In genomic region chr11:69324749-69325148, GRCm38 (mm10) we compare ENCODE assay signal across 8 mouse cellular contexts. TPM values are rescaled to one million over a fixed set of nuclear protein-coding genes. Genes with fewer than 3 reads are reported as not detected.
DNase-seq lines count a peak whose midpoint lies in the region; ATAC-seq and TF ChIP-seq lines count a peak whose summit lies in the region.

No protein-coding gene starts in this region.

- H3K9me3 ChIP-seq in embryonic facial prominence, embryonic 15.5 days (replicated peaks), result no peaks in the 10 kb centered on the region
- no peaks in the 10 kb centered on the region for H3K9me3 ChIP-seq in intestine, postnatal 0 days (ENCODE audit: control insufficient read depth)
- H3K9me3 ChIP-seq in neural tube, embryonic 12.5 days, result no peaks in the 10 kb centered on the region

- DNase-seq in layer of hippocampus, adult 2 months (ENCODE audit: low spot score in 2 of 2), result no peak
- DNase-seq in layer of hippocampus, postnatal 14 days (ENCODE audit: low spot score in 2 of 2), result no peak
- DNase-seq in spleen, postnatal 4 days (ENCODE audit: low spot score in 2 of 2), result no peak
- DNase-seq in adrenal gland, postnatal 10 days, result no peak
- DNase-seq in adipocyte (ENCODE audit: low spot score), result no peak

- H3K4me1 ChIP-seq in embryonic facial prominence, embryonic 15.5 days, result peaks cover 44% of the 10 kb centered on the region
- 0 out of 2 replicates have a peak, but pooled peaks cover 2% of the 10 kb centered on the region for H3K4me1 ChIP-seq in intestine, postnatal 0 days (replicated peaks; ENCODE audit: control insufficient read depth, insufficient read depth, low read length)
- H3K4me1 ChIP-seq in neural tube, embryonic 12.5 days, result peaks cover 42% of the 10 kb centered on the region

- H3K4me2 ChIP-seq in embryonic facial prominence, embryonic 15.5 days (replicated peaks), result peak overlapping the region; percentile 84
- H3K4me2 ChIP-seq in intestine, postnatal 0 days (replicated peaks; ENCODE audit: low read depth), result peak overlapping the region; percentile 76
- peak overlapping the region; percentile 90 for H3K4me2 ChIP-seq in neural tube, embryonic 12.5 days (replicated peaks)

- 87% methylated on average over 6 of the region's 6 CpGs for WGBS in embryonic facial prominence, embryonic 15.5 days
- 74% methylated on average over 6 of the region's 6 CpGs for WGBS in intestine, postnatal 0 days
- WGBS in neural tube, embryonic 12.5 days, result 80% methylated on average over 6 of the region's 6 CpGs

- peak overlapping the region; percentile 93; the same call in 1 of the 2 replicates for H3K27ac ChIP-seq in layer of hippocampus, adult 2 months
- H3K27ac ChIP-seq in embryonic facial prominence, embryonic 15.5 days (replicated peaks), result no peak overlapping the region
- H3K27ac ChIP-seq in intestine, postnatal 0 days (ENCODE audit: low read depth, low read length), result no peak overlapping the region
- H3K27ac ChIP-seq in neural tube, embryonic 12.5 days, result no peak overlapping the region

- ATAC-seq in embryonic facial prominence, embryonic 15.5 days (ENCODE audit: insufficient number of reproducible peaks, low FRiP score, low TSS enrichment, low read depth), result no peak
- ATAC-seq in intestine, postnatal 0 days, result no peak
- no peak for ATAC-seq in neural tube, embryonic 12.5 days (ENCODE audit: low FRiP score, low read depth)

- no peak for TF ChIP-seq CTCF in layer of hippocampus, adult 2 months (conservative IDR thresholded peaks at IDR 0.05)
- TF ChIP-seq CTCF in intestine, postnatal 0 days (IDR thresholded peaks at IDR 0.05; ENCODE audit: low read depth), result no peak

- H3K27me3 ChIP-seq in embryonic facial prominence, embryonic 15.5 days, result peaks cover 22% of the 10 kb centered on the region
- H3K27me3 ChIP-seq in intestine, postnatal 0 days (replicated peaks; ENCODE audit: control insufficient read depth, insufficient read depth, low read length), result peaks cover 5% of the 10 kb centered on the region; the same call in 1 of the 2 replicates
- peaks cover 17% of the 10 kb centered on the region for H3K27me3 ChIP-seq in neural tube, embryonic 12.5 days (replicated peaks)

- H3K36me3 ChIP-seq in embryonic facial prominence, embryonic 15.5 days, result peaks cover 14% of the 10 kb centered on the region; the same call in 1 of the 2 replicates
- H3K36me3 ChIP-seq in intestine, postnatal 0 days (ENCODE audit: control insufficient read depth, insufficient read depth), result peaks cover 9% of the 10 kb centered on the region
- H3K36me3 ChIP-seq in neural tube, embryonic 12.5 days, result peaks cover 10% of the 10 kb centered on the region

- peak overlapping the region; percentile 64 for H3K4me3 ChIP-seq in layer of hippocampus, adult 2 months
- peak overlapping the region; percentile 67 for H3K4me3 ChIP-seq in embryonic facial prominence, embryonic 15.5 days (replicated peaks)
- H3K4me3 ChIP-seq in intestine, postnatal 0 days (ENCODE audit: low read depth, low read length), result peak overlapping the region; percentile 66
- H3K4me3 ChIP-seq in neural tube, embryonic 12.5 days, result peak overlapping the region; percentile 63; the same call in 1 of the 2 replicates

- H3K9ac ChIP-seq in embryonic facial prominence, embryonic 15.5 days, result no peak overlapping the region; the same call in 1 of the 2 replicates
- H3K9ac ChIP-seq in intestine, postnatal 0 days (ENCODE audit: low read depth, low read length), result 0 out of 2 replicates have a peak overlapping the region, but pooled peaks have one; percentile 68
- H3K9ac ChIP-seq in neural tube, embryonic 12.5 days, result no peak overlapping the region; the same call in 1 of the 2 replicates

RNA-seq across cellular contexts. Expression of gene Trappc1, which starts 1.0 kb away (rescaled TPM):
- total RNA-seq in layer of hippocampus, adult 2 months (2021), result 10 to 100 TPM; 63.0 to 63.5 TPM
- total RNA-seq in layer of hippocampus, postnatal 14 days (2021), result 10 to 100 TPM; 65.5 to 79.1 TPM
- polyA plus RNA-seq in embryonic facial prominence, embryonic 15.5 days (2015; fragmentation: Nextera tagmentation; extraction: Ambion mirVana), result 150 and 156 TPM in 2 replicates
- 173 and 182 TPM in 2 replicates for polyA plus RNA-seq in intestine, postnatal 0 days (2015; fragmentation: Nextera tagmentation; extraction: Ambion mirVana)
- polyA plus RNA-seq in neural tube, embryonic 12.5 days (2016; fragmentation: Nextera tagmentation; extraction: Ambion mirVana), result 179 and 194 TPM in 2 replicates
- 10 to 100 TPM; 75.1 to 78.6 TPM for total RNA-seq in adrenal gland, postnatal 10 days (2021)

RNA-seq across cellular contexts. Expression of gene Cntrob, which starts 1.2 kb away (rescaled TPM):
- 10 to 100 TPM; 13.9 to 17.8 TPM for total RNA-seq in layer of hippocampus, adult 2 months (2021)
- 10 to 100 TPM; 15.3 to 16.9 TPM for total RNA-seq in layer of hippocampus, postnatal 14 days (2021)
- 22.6 and 27.8 TPM in 2 replicates for polyA plus RNA-seq in embryonic facial prominence, embryonic 15.5 days (2015; fragmentation: Nextera tagmentation; extraction: Ambion mirVana)
- polyA plus RNA-seq in intestine, postnatal 0 days (2015; fragmentation: Nextera tagmentation; extraction: Ambion mirVana), result 7.4 and 7.9 TPM in 2 replicates
- 32.1 and 32.6 TPM in 2 replicates for polyA plus RNA-seq in neural tube, embryonic 12.5 days (2016; fragmentation: Nextera tagmentation; extraction: Ambion mirVana)
- total RNA-seq in adrenal gland, postnatal 10 days (2021), result 10 to 100 TPM in 1 of 2 experiments, 1 to 10 TPM in 1; 7.8 to 12.6 TPM

RNA-seq across cellular contexts. Expression of gene Kcnab3, which starts 1.3 kb away (rescaled TPM):
- 10 to 100 TPM; 20.6 to 26.1 TPM for total RNA-seq in layer of hippocampus, adult 2 months (2021)
- 10 to 100 TPM; 15.2 to 18.6 TPM for total RNA-seq in layer of hippocampus, postnatal 14 days (2021)
- polyA plus RNA-seq in embryonic facial prominence, embryonic 15.5 days (2015; fragmentation: Nextera tagmentation; extraction: Ambion mirVana), result 2.8 and 3.0 TPM in 2 replicates
- polyA plus RNA-seq in intestine, postnatal 0 days (2015; fragmentation: Nextera tagmentation; extraction: Ambion mirVana), result 1.3 and 1.4 TPM in 2 replicates
- polyA plus RNA-seq in neural tube, embryonic 12.5 days (2016; fragmentation: Nextera tagmentation; extraction: Ambion mirVana), result 5.6 and 5.8 TPM in 2 replicates
- 1 to 10 TPM; 5.1 to 7.9 TPM for total RNA-seq in adrenal gland, postnatal 10 days (2021)

RNA-seq across cellular contexts. Expression of gene Rnf227, which starts 15.5 kb away (rescaled TPM):
- total RNA-seq in layer of hippocampus, adult 2 months (2021), result 100 to 1,000 TPM; 110 to 117 TPM
- 10 to 100 TPM; 71.7 to 76.9 TPM for total RNA-seq in layer of hippocampus, postnatal 14 days (2021)
- polyA plus RNA-seq in embryonic facial prominence, embryonic 15.5 days (2015; fragmentation: Nextera tagmentation; extraction: Ambion mirVana), result 24.5 and 24.7 TPM in 2 replicates
- 7.8 and 7.9 TPM in 2 replicates for polyA plus RNA-seq in intestine, postnatal 0 days (2015; fragmentation: Nextera tagmentation; extraction: Ambion mirVana)
- polyA plus RNA-seq in neural tube, embryonic 12.5 days (2016; fragmentation: Nextera tagmentation; extraction: Ambion mirVana), result 51.3 and 58.6 TPM in 2 replicates
- 1 to 10 TPM; 4.2 to 7.2 TPM for total RNA-seq in adrenal gland, postnatal 10 days (2021)

RNA-seq across cellular contexts. Expression of gene Chd3, which starts 44.5 kb away (rescaled TPM):
- 100 to 1,000 TPM; 541 to 561 TPM for total RNA-seq in layer of hippocampus, adult 2 months (2021)
- total RNA-seq in layer of hippocampus, postnatal 14 days (2021), result 100 to 1,000 TPM; 519 to 534 TPM
- polyA plus RNA-seq in embryonic facial prominence, embryonic 15.5 days (2015; fragmentation: Nextera tagmentation; extraction: Ambion mirVana), result 88.3 and 91.8 TPM in 2 replicates
- 19.4 and 24.8 TPM in 2 replicates for polyA plus RNA-seq in intestine, postnatal 0 days (2015; fragmentation: Nextera tagmentation; extraction: Ambion mirVana)
- 87.1 and 93.0 TPM in 2 replicates for polyA plus RNA-seq in neural tube, embryonic 12.5 days (2016; fragmentation: Nextera tagmentation; extraction: Ambion mirVana)
- total RNA-seq in adrenal gland, postnatal 10 days (2021), result 100 to 1,000 TPM in 1 of 2 experiments, 10 to 100 TPM in 1; 93.8 to 128 TPM
